Mouse (Mus musculus) urinary bladder, postnatal 10 days (tissue): ENCODE measurements around the gene Nol3.
A peak's percentile ranks its signal among the peaks of the same experiment; 100 is the strongest.

ENCODE experiments used
- DNase-seq: peaks from one replicate; pipeline ENCODE4 v3.0.0; 2022; ENCODE audit warnings: low spot score

Gene Nol3

DNA sequence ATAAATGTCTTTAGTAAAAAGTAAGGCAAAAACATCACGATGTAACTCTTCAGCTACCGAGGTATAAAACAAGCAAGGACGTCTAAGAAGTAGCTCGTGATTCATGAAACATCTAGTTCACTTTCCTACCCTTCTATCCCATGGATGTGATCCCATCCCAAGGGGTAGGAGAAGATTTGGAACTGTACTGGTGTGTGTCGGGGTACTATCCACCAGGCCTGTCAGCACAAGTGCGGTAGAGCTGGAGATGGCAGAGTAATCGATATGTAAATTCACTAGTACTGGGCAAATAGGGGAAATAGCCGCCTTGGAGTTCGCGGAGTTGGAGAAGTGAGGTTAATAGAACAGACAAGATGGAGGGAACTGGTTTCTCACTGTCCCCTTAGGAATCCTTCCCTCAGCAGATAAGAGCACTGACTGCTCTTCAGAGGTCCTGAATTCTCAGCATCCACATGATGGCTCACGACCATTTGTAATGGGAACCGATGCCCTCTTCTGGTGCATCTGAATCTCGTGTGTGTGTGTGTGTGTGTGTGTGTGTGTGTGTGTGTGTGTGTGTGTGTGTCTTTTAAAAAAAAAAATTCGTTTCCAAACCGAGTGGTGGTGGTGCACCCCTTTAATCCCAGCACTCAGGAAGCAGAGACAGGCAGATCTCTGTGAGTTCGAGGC, 12.6 kb upstream of the Nol3 start:
- no peak for DNase-seq

DNA sequence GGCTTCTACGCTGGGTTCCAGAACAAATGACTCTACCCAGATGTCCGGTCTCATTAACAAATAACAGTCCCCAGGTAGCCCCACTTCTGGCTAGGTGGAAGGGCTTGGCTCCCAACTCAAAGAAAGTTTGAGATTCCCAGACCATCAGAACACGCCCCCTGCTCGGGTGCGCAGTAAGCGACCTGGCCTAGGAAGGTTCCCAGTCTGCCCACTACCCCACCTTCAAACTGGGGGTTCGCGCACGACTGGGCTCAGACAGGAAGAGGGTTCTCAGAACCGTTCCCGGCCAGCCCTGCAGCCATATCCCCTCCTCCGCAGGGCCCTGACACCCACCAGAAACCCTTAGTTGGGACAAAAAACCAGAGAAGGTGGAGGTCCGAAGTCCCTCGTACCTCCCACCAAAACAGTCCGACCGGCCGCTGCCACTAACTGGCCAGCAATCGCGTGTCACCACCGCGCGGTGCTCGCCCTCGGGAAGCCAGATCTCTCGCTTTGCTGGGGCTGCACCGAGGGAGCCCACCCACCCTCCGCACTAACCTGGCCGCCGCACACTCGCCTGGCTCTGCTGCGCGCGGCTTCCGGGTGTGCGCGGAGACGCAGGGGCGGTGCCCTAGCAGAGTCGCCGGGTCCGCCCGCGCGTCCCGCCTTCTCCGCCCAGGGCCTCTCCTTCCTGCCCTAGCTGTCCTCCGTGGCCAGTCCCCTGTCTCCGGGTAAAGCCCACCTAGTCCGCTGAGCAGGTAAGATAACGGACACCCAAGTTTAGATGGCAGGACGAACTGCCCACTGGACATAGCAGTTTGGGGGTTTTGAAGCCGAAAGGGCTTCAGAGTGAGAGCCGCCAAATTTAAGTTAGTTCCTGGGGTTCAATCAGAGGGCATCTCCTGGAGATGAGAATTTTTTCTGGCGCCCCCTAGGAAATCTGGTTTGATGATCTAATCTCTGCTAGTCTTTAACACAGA, 11.6 kb upstream of the Nol3 start, which contains the start of the genes Tradd and Fbxl8:
Gene Tradd (minus strand): TSS at position 586 of the 959 bp plus-strand sequence.
Gene Fbxl8 (plus strand): TSS at position 625 of the 959 bp plus-strand sequence.
- DNase-seq: no peak

DNA sequence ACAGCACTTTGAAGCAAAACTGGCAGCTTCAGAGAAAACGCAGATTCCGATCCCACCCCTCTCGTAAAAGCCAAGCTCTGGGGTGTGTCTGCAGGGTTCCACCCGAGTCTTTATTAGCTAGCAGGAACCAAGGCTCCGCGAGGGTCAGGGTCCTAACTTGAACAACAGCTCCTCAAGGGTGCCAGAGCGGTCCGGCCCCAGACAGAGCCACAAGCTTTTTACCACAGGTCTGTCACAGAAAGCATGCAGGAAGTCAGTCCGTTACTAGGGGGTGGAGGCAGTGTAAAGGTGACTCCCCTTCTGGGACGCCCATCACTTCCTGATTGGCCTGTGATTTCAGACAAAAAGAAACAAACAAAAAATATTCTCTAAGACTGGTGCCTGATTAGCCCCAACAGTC, 10.8 kb upstream of the Nol3 start:
- DNase-seq: no peak

DNA sequence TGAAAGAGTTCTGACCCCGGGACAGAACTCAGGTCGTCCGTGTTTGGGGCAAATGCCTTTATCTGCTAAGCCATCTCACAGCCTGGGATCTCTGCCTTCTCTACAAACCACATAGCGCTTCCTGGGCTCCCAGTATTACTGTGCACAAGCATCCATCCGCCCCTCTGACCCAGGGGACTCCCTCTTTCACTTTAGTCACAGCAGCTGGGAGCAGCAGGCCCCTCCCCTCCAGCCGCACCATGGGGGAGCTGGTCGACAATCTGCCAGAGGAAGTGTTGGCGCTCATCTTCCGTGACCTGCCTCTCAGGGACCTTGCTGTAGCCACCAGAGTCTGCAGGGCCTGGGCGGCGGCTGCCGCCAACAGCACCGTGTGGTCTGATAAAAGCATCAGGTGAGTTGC, 9.2 kb upstream of the Nol3 start:
- DNase-seq: no peak

DNA sequence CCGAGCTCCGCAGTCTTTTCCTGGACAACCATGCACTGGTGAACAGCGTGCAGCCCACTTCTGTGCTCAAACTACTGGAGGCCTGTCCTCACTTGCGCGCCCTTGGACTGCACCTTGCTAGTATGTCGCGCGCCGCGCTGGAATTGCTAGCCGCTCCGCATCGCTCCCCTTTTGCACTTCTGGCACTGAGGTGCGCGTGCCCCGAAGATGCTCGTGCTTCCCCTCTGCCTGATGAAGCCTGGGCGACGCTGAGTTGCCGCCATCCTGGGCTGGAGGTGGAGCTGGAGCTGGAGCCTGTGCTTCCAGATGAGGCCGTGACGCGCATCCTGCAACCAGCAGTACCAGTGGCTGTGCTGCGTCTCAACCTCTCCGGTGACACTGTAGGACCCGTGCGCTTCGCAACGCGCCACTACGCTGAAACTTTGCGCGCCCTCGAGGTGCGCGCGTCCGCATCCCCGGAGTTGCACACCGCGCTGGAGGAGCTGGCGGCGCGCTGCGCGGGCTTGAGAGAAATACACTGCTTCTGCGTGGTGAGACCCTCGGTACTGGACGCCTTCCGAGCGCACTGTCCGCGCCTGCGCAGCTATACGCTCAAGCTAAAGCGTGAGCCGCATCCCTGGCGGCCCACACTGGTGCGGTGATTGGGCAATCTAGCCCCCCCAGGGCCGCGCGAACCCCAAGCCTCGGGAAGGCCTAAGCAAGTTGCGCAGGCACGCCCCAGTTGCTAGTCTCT, 7.4 kb upstream of the Nol3 start:
- no peak for DNase-seq

DNA sequence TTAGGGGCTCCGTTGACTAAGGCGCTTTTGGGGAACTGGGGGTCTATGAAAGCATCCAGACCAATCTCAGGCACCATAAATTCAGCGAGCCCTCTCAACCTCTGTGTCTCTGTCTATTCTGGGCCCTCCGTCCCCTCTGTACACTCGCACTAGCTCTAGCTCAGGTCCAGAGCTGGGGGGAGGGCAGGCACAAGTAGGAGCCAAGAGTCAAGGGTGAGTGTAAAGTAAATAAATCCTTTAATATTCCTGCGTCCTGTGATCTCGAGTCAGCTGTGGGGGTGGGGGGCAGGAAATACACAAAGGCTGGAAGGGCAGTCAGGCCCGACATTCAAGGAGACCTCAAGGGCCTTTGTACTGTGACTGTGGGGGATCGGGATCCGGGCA, 6.9 kb upstream of the Nol3 start:
- DNase-seq: no peak

DNA sequence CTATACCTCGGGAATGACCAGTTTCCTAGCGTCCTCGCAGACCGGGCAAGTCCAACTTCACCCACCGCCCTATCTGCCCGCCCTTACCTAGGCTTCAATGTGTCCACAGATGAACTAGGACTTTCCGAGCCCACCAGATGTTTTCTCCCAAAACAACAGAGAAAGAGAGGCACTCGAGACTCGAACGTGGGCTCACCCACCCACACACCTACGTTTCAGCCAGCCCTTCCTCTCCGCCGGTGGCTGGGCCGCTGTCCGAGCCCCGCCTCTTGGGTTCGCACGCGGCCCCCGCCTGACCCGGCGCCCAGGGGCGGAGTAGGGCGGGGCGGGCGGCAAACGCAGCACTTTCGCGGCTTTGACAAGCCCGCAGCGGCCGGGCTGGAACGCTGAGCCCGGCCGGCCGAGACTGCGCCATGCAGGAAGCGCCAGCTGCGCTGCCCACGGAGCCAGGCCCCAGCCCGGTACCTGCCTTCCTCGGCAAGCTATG, 6.4 kb upstream of the Nol3 start, which contains the start of gene Hsf4:
Gene Hsf4 (plus strand): TSS at position 341 of the 487 bp plus-strand sequence.
- no peak for DNase-seq

DNA sequence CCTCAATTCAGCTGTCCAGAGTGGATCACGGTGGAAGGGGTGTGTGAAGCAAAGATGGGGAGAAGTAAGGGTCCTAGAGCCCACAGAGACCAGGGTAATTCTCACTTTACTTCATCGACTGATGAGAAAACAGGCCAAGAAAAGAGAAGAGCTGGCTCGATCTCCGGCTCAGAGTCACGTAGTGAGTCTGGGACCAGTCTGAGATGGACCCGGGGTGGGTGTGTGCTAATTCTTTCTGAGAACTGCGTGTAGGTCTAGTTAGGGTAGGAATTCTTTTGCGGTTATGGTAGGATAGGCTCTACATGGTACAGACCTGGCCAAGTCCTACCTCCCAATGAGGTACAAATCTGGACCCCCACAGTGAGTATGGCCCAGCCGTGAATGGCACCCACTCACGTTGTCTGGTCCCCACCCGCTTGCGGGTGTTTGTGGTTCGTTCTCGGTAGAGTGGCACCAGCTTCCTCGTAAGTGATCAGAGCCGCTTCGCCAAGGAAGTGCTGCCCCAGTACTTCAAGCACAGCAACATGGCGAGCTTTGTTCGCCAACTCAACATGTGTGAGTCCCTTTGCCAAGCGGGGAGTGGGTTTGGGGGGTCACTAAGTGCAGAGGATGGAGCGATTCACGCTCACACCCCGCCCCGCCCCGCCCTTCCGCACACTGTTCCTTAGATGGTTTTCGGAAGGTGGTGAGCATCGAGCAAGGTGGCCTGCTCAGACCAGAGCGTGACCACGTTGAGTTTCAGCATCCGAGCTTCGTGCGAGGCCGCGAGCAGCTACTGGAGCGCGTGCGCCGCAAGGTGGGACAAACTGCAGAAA, 5.6 kb upstream of the Nol3 start:
- DNase-seq: no peak

DNA sequence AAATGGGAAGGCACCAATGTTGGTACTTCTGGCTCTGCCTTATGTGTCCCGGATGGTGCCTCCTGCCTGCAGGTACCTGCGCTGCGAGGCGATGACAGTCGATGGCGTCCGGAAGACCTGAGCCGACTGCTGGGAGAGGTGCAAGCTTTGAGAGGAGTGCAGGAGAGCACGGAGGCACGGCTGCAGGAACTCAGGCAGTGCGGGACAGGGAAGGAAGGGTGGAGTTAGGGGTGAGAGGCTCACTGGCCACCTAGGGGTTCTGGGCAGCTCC, 5.1 kb upstream of the Nol3 start:
- no peak for DNase-seq

DNA sequence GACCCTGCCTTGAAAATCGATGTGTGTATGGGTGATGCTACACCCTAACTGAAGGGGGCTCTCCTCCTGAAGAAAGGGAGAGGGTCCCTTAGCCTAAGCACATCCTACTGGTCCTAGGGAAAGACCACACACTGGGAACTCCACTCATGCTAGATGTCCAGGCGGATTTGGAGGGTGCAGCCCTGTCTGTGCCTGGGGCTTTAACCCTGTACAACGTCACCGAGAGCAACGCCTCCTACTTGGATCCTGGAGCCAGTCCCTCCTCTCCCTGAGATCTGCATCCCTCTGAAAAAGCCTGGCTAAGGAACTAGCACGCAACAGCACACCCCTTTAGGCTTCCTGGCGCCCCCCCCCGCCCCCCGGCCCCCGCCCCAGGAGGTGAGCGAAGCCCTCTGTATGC, 553 bp upstream of the Nol3 start:
- no peak for DNase-seq

DNA sequence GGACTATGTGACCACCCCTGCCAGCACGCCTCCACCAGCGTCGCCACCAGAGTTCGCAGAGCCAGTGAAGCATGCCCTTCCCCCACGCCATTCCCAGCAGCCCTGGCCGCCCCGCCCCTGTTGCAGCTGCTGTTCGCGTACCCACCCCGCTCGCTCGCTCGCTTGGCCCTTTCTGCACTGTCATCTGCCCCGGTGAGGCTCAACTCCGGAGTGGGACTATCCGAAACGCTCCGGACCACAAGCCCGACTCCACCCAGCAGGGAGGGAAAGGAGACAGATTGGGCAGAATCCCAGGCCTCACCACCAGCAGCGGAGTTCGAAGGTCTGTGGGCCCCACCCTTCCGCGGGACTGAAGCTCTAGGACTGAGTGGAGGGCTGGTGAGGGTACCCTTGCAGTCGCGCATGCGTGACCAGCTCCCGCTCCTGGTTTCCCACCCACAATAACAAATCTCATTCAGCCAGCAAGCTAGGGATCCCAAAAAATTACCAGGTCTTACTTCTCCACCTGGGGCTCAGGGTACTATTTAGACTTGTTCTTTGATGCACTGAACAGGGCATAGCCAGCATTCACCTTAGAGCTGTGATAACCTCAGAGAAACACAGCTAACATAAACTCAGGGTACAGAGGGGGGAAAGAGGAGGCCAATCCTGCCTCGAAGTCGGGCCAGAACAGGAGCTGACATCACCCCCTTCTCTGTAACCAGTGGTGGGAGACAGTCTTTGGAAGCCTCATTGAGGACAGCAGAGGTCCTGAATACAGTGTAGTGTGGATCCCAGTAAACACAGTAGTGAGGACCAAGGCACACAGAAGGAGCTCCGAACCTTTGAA, 566 bp downstream of the Nol3 start:
- DNase-seq: no peak

DNA sequence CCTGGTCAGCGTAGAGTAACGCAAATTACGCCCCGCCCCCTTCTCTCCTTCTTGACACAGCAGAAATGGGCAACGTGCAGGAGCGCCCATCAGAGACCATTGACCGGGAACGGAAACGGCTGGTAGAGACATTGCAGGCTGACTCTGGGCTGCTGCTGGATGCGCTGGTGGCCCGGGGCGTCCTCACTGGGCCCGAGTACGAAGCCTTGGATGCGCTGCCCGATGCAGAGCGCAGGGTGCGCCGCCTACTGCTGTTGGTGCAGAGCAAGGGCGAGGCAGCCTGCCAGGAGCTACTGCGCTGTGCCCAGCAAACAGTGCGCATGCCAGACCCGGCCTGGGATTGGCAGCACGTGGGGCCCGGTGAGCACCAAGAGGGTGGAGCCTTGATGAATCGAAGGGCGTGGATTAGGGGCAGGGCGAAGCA, 3.0 kb downstream of the Nol3 start:
- DNase-seq: no peak

DNA sequence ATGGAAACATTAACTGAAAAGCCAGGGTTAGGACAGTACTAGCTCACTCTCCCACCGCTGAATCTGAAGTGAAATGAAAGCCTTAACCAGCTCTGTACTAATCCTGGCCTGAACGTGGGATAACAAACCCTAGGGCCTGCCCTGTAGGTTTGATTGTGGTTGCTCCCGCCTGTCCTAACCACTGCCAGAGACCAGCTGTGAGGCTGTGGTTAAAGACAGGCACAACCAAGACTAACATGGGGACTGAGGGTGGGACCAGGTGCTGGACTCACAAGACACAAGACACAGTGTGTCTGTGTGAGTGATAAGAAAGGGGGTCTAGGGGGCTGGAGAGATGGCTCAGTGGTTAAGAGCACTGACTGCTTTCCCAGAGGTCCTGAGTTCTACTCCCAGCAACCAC, 4.6 kb downstream of the Nol3 start:
- no peak for DNase-seq

DNA sequence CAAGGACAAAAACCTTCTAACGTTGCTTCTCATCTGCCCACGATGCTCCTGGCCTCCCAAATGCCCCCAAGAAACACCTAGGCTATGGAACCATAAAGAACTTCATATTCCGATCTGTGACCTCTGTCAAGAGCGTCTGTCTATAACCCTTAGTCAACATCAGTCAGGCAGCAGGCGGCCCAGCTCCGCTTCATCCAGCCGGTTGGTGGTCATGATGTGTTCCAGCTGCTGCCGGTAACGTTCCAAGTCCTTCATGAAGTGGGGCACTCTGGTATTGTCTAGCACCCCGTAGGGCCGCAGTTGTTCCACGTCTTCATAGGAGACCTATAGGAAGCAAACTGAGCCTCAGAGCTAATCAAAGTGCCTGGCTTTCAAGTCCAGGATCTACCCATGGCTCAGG, 5.9 kb downstream of the Nol3 start:
- no peak for DNase-seq

DNA sequence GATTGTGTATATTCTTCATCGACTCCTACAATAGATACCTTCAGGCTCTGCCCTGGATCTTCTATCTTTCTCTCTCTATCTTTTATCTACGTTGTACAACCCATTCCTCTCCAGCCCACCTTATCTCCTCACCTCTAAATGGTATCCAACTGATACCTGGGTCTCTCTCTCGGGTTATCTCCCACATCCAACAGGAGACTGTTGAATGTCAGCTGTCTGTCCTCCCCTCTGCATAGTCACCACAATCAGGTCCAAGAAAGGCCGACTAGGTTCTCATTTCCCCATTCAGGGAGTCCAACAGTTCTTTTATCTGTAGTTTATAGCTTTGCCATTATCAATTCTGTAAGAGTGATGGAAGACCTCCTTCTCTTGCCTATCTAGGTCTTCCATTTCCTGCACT, 6.3 kb downstream of the Nol3 start:
- no peak for DNase-seq

DNA sequence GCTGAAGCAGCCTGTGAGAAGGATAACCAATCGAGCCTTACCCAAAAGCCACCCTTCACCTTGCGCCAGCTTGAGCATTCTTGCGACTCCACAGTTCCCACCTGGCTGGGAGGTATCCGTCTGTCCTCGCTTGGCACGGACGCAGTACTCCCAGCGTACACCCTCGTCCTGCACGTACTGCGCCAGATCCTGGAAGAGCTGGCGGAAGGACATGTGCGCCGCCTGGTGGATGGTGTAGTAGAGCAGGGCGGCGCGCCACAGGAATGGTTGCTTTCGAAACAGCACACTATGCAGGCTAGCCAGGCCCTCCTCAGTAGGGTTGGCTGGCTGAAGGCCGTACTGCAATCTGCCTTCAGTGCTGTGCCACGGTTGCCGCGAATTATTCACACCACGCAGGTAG, 7.1 kb downstream of the Nol3 start:
- no peak for DNase-seq

DNA sequence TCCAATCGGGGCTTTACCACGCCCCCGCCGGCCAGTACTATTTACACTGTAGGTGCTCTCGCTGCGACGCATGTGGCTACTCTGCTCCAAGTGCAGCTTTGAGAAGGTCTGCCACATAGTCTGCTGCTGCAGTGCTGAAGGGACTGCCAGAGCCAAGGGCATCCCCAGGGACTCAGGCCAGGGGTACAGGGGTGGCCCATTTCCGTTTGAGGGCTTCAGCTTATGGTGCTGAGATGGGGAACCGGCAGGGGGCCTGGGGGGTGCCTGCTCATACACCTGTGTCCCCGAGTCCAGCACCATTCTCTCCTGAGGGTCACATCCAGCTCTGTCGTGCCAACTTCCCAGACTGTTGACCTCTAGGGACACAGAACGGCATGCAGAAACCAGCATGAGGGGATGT, 9.6 kb downstream of the Nol3 start:
- DNase-seq: no peak

DNA sequence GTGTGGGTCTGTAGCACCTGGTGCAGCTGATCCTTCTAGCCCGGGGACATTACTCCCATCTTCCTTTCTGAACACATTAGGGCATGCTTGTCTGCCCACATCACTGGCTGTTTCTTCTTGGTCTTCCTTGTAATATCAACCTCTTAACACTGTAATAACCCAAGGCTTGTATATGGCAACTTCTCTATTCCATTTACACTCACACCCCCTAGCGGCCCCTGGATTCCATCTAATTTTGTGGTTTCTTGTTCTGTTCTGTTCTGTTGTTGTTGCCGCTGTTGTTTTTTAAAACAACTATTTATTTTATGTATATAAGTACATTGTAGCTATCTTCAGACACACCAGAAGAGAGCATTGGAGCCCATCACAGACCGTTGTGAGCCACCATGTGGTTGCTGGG, 11.0 kb downstream of the Nol3 start:
- no peak for DNase-seq

DNA sequence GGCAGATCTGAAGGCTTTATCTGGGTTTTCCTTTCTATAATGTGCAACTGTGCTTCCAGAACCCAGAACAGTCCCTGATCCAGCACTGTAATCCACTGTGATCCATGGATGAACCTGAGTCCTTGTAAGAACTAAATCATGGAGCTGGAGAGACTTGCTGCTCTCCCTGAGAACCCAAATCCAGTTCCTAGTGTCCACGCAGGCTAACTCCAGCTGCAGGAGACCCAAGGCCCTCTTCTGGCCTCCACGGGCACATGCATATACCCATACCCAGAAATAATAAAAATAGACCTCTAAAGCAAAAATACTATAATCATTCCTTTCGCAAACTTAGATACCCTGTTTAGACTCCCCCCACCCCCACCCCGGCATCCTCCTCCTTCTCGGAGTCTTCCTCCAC, 12.3 kb downstream of the Nol3 start:
- no peak for DNase-seq

DNA sequence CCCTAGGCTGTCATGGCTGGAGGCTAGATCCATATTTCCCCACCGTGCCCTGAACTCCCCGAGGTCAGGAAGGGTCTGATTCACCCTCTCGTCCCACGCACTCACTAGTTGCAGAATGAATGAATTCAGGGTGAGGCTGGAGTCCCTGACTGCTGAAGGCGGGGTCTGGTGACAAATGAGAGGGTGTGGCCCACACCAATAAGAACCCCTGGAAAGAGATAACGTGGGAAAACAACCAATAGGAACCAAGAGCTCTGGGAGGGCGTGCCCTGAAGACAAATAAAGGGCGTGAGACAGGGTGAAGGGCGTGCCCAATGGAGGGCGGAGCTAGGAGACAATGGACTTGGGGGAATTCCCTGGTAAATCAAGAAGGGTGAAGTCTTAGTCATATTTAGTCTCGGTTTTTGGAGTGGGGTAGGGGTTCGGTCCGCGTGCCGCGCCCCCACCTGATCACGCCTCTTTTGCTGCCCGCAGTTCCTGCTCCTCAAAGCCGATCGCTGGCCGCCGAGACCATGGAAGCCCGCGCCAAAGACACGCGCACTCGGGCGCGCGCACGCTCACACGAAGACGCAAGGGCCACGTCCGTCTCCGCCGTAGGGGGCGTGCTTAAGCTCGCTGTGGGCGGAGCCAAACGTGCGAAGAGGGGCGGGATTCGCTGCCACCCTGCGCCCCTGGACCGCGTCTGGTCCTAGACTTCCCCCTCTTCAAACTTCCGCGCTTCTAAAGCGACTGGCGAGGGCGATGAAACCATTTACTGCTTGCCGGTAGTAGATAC, 13.2 kb downstream of the Nol3 start:
- DNase-seq: peak; percentile 65
